Mouse (Mus musculus): Measurements from ENCODE around the gene Mrps18b.

DNA sequence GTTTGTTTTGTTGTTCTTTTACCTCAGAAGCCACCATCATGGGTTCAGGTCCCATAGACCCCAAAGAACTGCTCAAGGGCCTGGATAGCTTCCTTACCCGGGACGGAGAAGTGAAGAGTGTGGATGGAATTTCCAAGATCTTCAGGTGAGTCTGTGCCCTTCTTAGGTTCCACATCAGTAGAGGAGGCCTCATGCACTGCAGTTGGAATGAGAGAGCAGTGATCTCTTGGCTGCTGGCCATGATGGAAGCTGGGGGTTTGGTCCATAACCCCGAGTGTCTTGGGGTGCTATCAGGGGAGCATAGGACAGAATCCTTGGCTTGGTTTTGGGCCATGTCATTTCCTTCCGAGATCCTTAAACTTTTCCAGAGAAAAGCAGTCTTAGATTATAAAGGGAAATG, 7.1 kb upstream of the Mrps18b start:
- TF ChIP-seq POLR2A (IDR thresholded peaks at IDR 0.05; ENCODE audit: borderline replicate concordance, extremely low read depth, insufficient read depth, insufficient read length, poor library complexity, severe bottlenecking) = no peak
- no peak for TF ChIP-seq CTCF (IDR thresholded peaks at IDR 0.05; ENCODE audit: borderline replicate concordance, extremely low read depth, insufficient read depth, insufficient read length)
